ENCODE assay signal across 8 mouse cellular contexts in genomic region chr3:51225226-51225750, GRCm38 (mm10). TPM values are rescaled to one million over a fixed set of nuclear protein-coding genes. Genes with fewer than 3 reads are reported as not detected.
A peak's percentile ranks its signal among the peaks of the same experiment; 100 is the strongest.
DNase-seq lines count a peak whose midpoint lies in the region; ATAC-seq and TF ChIP-seq lines count a peak whose summit lies in the region.

No protein-coding gene starts in this region.

- H3K4me3 ChIP-seq in lung, postnatal 0 days (ENCODE audit: low read depth, low read length): peak overlapping the region; percentile 81
- peak overlapping the region; percentile 78 for H3K4me3 ChIP-seq in embryonic facial prominence, embryonic 15.5 days (replicated peaks)
- H3K4me3 ChIP-seq in limb, embryonic 14.5 days (replicated peaks; ENCODE audit: low read length): peak overlapping the region; percentile 88
- peak overlapping the region; percentile 100 for H3K4me3 ChIP-seq in small intestine, adult 2 months (ENCODE audit: low read depth, low read length)

- no peak for ATAC-seq in lung, postnatal 0 days
- peak; percentile 22; the same call in 1 of the 2 replicates for ATAC-seq in embryonic facial prominence, embryonic 15.5 days (ENCODE audit: insufficient number of reproducible peaks, low FRiP score, low TSS enrichment, low read depth)
- no peak for ATAC-seq in limb, embryonic 14.5 days (ENCODE audit: low FRiP score, low read depth)

- no peaks in the 10 kb centered on the region for H3K27me3 ChIP-seq in lung, postnatal 0 days (replicated peaks; ENCODE audit: insufficient read depth, low read length)
- no peaks in the 10 kb centered on the region for H3K27me3 ChIP-seq in embryonic facial prominence, embryonic 15.5 days
- H3K27me3 ChIP-seq in limb, embryonic 14.5 days (ENCODE audit: control insufficient read depth, insufficient read depth, low read length): no peaks in the 10 kb centered on the region
- H3K27me3 ChIP-seq in small intestine, adult 2 months (ENCODE audit: control insufficient read depth, insufficient read depth, low read length): no peaks in the 10 kb centered on the region

- TF ChIP-seq EP300 in lung, postnatal 0 days (IDR thresholded peaks at IDR 0.05): no peak

- intact Hi-C loops in left cerebral cortex, postnatal 14 days (cut with DNase I): no loop called here

- no peaks in the 10 kb centered on the region for H3K9me3 ChIP-seq in lung, postnatal 0 days (ENCODE audit: low read length)
- H3K9me3 ChIP-seq in embryonic facial prominence, embryonic 15.5 days (replicated peaks): no peaks in the 10 kb centered on the region
- no peaks in the 10 kb centered on the region for H3K9me3 ChIP-seq in limb, embryonic 14.5 days (ENCODE audit: control insufficient read depth, low read length)

- H3K4me1 ChIP-seq in lung, postnatal 0 days (ENCODE audit: insufficient read depth, low read depth, low read length): peaks cover 13% of the 10 kb centered on the region; the same call in 1 of the 2 replicates
- peaks cover 25% of the 10 kb centered on the region for H3K4me1 ChIP-seq in embryonic facial prominence, embryonic 15.5 days
- peaks cover 7% of the 10 kb centered on the region; the same call in 1 of the 2 replicates for H3K4me1 ChIP-seq in limb, embryonic 14.5 days (ENCODE audit: control insufficient read depth, insufficient read depth, low read length)
- peaks cover 12% of the 10 kb centered on the region; the same call in 1 of the 2 replicates for H3K4me1 ChIP-seq in small intestine, adult 2 months (ENCODE audit: control insufficient read depth, insufficient read depth, insufficient read length, low read length)

- H3K9ac ChIP-seq in lung, postnatal 0 days (replicated peaks; ENCODE audit: low read depth): peak overlapping the region; percentile 75
- H3K9ac ChIP-seq in embryonic facial prominence, embryonic 15.5 days: peak overlapping the region; percentile 71
- peak overlapping the region; percentile 82 for H3K9ac ChIP-seq in limb, embryonic 14.5 days (ENCODE audit: low read depth, low read length, severe bottlenecking)

- H3K27ac ChIP-seq in lung, postnatal 0 days (ENCODE audit: low read length): peak overlapping the region; percentile 98
- peak overlapping the region; percentile 94 for H3K27ac ChIP-seq in embryonic facial prominence, embryonic 15.5 days (replicated peaks)
- peak overlapping the region; percentile 96 for H3K27ac ChIP-seq in limb, embryonic 14.5 days (replicated peaks; ENCODE audit: low read depth, low read length)
- peak overlapping the region; percentile 96 for H3K27ac ChIP-seq in small intestine, adult 2 months (ENCODE audit: insufficient read depth, low read depth, low read length)

- DNase-seq in lung, postnatal 0 days (ENCODE audit: low spot score): no peak
- no peak for DNase-seq in lung, postnatal 25 days (ENCODE audit: low spot score)
- no peak for DNase-seq in limb, embryonic 14.5 days (ENCODE audit: low spot score)
- no peak for DNase-seq in urinary bladder, postnatal 36 days (ENCODE audit: low spot score in 2 of 2)
- no peak for DNase-seq in left cerebral cortex, postnatal 14 days (ENCODE audit: low spot score in 2 of 2)
- no peak for DNase-seq in frontal cortex, postnatal 10 days (ENCODE audit: low spot score in 2 of 2)

- no peaks in the 10 kb centered on the region for H3K36me3 ChIP-seq in lung, postnatal 0 days (ENCODE audit: insufficient read depth, low read length)
- no peaks in the 10 kb centered on the region for H3K36me3 ChIP-seq in embryonic facial prominence, embryonic 15.5 days
- H3K36me3 ChIP-seq in limb, embryonic 14.5 days (ENCODE audit: control insufficient read depth, insufficient read depth, low read length): no peaks in the 10 kb centered on the region
- 0 out of 2 replicates have a peak, but pooled peaks cover 4% of the 10 kb centered on the region for H3K36me3 ChIP-seq in small intestine, adult 2 months (ENCODE audit: control insufficient read depth, insufficient read depth, low read length)

- TF ChIP-seq CTCF in lung, postnatal 0 days (IDR thresholded peaks at IDR 0.05): no peak
- no peak for TF ChIP-seq CTCF in small intestine, adult 2 months (IDR thresholded peaks at IDR 0.05; ENCODE audit: extremely low read depth, insufficient read length, insufficient replicate concordance, low read depth, low read length)

- WGBS in lung, postnatal 0 days: 6% methylated on average over 39 of the region's 39 CpGs
- WGBS in embryonic facial prominence, embryonic 15.5 days: 1% methylated on average over 39 of the region's 39 CpGs
- WGBS in limb, embryonic 14.5 days: under 1% methylated on average over 38 of the region's 39 CpGs
- WGBS in small intestine, adult 2 months: 3% methylated on average over 39 of the region's 39 CpGs

- TF ChIP-seq POLR2A in limb, embryonic 14.5 days (IDR thresholded peaks at IDR 0.05; ENCODE audit: borderline replicate concordance, extremely low read depth, insufficient read depth, insufficient read length): no peak
- TF ChIP-seq POLR2A in small intestine, adult 2 months (IDR thresholded peaks at IDR 0.05; ENCODE audit: low read depth, low read length): no peak

- H3K4me2 ChIP-seq in lung, postnatal 0 days (replicated peaks; ENCODE audit: low read depth, low read length): peak overlapping the region; percentile 83
- H3K4me2 ChIP-seq in embryonic facial prominence, embryonic 15.5 days (replicated peaks): peak overlapping the region; percentile 82
- H3K4me2 ChIP-seq in limb, embryonic 14.5 days (replicated peaks; ENCODE audit: low read depth, low read length, severe bottlenecking): peak overlapping the region; percentile 69

RNA-seq across cellular contexts. Expression of gene Noct, which starts 1.0 kb away (rescaled TPM):
- 4.1 and 4.2 TPM in 2 replicates for polyA plus RNA-seq in lung, postnatal 0 days (2015; fragmentation: Nextera tagmentation; extraction: Ambion mirVana)
- polyA plus RNA-seq in embryonic facial prominence, embryonic 15.5 days (2015; fragmentation: Nextera tagmentation; extraction: Ambion mirVana): 9.8 and 11.3 TPM in 2 replicates
- 18.0 and 23.3 TPM in 2 replicates for polyA plus RNA-seq in limb, embryonic 14.5 days (2012; rRNA removed)
- polyA plus RNA-seq in limb, embryonic 14.5 days (2014; fragmentation: Nextera tagmentation; extraction: Ambion mirVana): 10.0 and 11.7 TPM in 2 replicates
- polyA plus RNA-seq in small intestine, adult 2 months (2012; rRNA removed): 19.2 and 56.2 TPM in 2 replicates
- 10 to 100 TPM; 51.0 to 52.6 TPM for total RNA-seq in left cerebral cortex, postnatal 14 days (2021)
